Mouse (Mus musculus) spleen, postnatal 36 days (tissue): ENCODE results near the gene Bckdha.

Experiments used
- DNase-seq, 2 experiments: peaks; one replicate each; pipeline ENCODE4 v3.0.0; 2022; ENCODE audit warnings: low spot score in 2 of 2, mixed read lengths in 1 of 2

Gene Bckdha

GRCm38 (mm10) chr7:25645074-25645473, 13.7 kb downstream of the Bckdha start:
- no peak for DNase-seq

- no peak for DNase-seq
These were observed 14.2 kb downstream of the Bckdha start for GRCm38 (mm10) chr7:25644631-25645030.

GRCm38 (mm10) chr7:25644136-25644535, 14.6 kb downstream of the Bckdha start:
- DNase-seq = no peak

- no peak for DNase-seq
These were observed 19.0 kb downstream of the Bckdha start for GRCm38 (mm10) chr7:25639754-25640153.

- DNase-seq = no peak
These were observed 21.7 kb downstream of the Bckdha start for GRCm38 (mm10) chr7:25637099-25637498.

- DNase-seq = peak; percentile 93 to 94
These were observed 22.4 kb downstream of the Bckdha start for GRCm38 (mm10) chr7:25636373-25636772.

GRCm38 (mm10) chr7:25632679-25633078, 26.1 kb downstream of the Bckdha start:
- peak in 1 of 2 experiments; percentile 40 for DNase-seq

- DNase-seq = no peak
These were observed 30.5 kb downstream of the Bckdha start for GRCm38 (mm10) chr7:25628323-25628620.

GRCm38 (mm10) chr7:25627431-25628322, 31.1 kb downstream of the Bckdha start:
- peak; percentile 71 to 74 for DNase-seq

- peak; percentile 66 to 69 for DNase-seq
These were observed 32.0 kb downstream of the Bckdha start, which contains the start of gene B3gnt8 for GRCm38 (mm10) chr7:25626509-25627430. B3gnt8 (plus strand) TSS chr7:25626654.

GRCm38 (mm10) chr7:25625594-25626250, 33.1 kb downstream of the Bckdha start:
- peak in 1 of 2 experiments; percentile 59 for DNase-seq

GRCm38 (mm10) chr7:25624851-25625250, 33.9 kb downstream of the Bckdha start:
- DNase-seq = no peak

GRCm38 (mm10) chr7:25623857-25624370, 34.9 kb downstream of the Bckdha start:
- no peak for DNase-seq

- no peak for DNase-seq
These were observed 38.0 kb downstream of the Bckdha start for GRCm38 (mm10) chr7:25620751-25621150.

- DNase-seq = no peak
These were observed 38.7 kb downstream of the Bckdha start for GRCm38 (mm10) chr7:25620101-25620500.

- DNase-seq = no peak
These were observed 39.1 kb downstream of the Bckdha start for GRCm38 (mm10) chr7:25619722-25619991.

- peak; percentile 96 to 98 for DNase-seq
These were observed 39.7 kb downstream of the Bckdha start, which contains the start of gene Dmac2 for GRCm38 (mm10) chr7:25618865-25619721. Dmac2 (plus strand) TSS chr7:25619414.

GRCm38 (mm10) chr7:25617376-25618160, 41.2 kb downstream of the Bckdha start:
- DNase-seq = no peak

- DNase-seq = no peak
These were observed 43.1 kb downstream of the Bckdha start, which contains the start of gene Erich4 for GRCm38 (mm10) chr7:25615706-25616011. Erich4 (minus strand) TSS chr7:25615892.
